Mouse (Mus musculus): ENCODE results near the gene Tnni3.
A peak's percentile ranks its signal among the peaks of the same experiment; 100 is the strongest.

- peak; percentile 70 for TF ChIP-seq CTCF (IDR thresholded peaks at IDR 0.05; ENCODE audit: control insufficient read depth, insufficient read depth, insufficient replicate concordance, low read depth, low read length)
- TF ChIP-seq POLR2A (IDR thresholded peaks at IDR 0.05; ENCODE audit: control insufficient read depth, low read depth, low read length) = no peak
These were observed 14.0 kb downstream of the Tnni3 start for GRCm38 (mm10) chr7:4509863-4510608.
